Mouse (Mus musculus): ENCODE measurements around the gene Sgsm2.

GRCm38 (mm10) chr11:74834650-74835277 lies 62.1 kb downstream of the Sgsm2 start:
- TF ChIP-seq EP300 (IDR thresholded peaks at IDR 0.05; ENCODE audit: low read depth) = no peak
- no peak for TF ChIP-seq CTCF (IDR thresholded peaks at IDR 0.05; ENCODE audit: low read depth)

Measured in liver, postnatal 0 days (tissue).